Comparison of ENCODE assay signal across 12 mouse cellular contexts in the genomic region with DNA sequence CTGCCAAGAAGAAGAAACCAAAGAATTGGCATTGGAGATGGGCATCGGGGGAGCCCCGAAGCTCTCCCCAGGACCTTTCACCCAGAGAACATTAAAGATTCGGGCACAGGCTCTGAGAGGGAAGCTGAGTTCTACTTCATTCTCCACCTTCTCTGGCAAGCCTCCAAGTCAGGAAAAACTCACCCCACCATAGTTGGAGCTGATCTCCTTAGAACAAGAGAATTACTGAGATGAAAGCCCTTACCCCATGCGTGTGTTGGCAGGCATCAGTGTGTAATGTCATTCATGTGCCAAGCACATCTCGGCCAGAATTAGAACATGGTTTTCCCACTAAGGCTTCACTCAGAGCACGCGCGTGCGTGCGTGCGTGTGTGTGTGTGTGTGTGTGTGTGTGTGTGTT. TPM values are rescaled to one million over a fixed set of nuclear protein-coding genes. Genes with fewer than 3 reads are reported as not detected.
DNase-seq lines count a peak whose midpoint lies in the region; ATAC-seq lines count a peak whose summit lies in the region.
"Had no signal": no experiment of that assay in that cellular context is flagged by ENCODE, and none has a peak within 500 bp of the region (broad histone marks: within the 10 kb centered on the region; RNA-seq: fewer than 3 reads in every experiment).

No protein-coding gene starts in this region.

- no peak for DNase-seq in frontal cortex, postnatal 25 days (ENCODE audit: low spot score in 2 of 2)
- DNase-seq in layer of hippocampus, adult 11-12 months (ENCODE audit: low spot score), result peak; percentile 50
- no peak for DNase-seq in layer of hippocampus, adult 9-10 months (ENCODE audit: low spot score)
- DNase-seq in fat pad, adult 2 months (ENCODE audit: extremely low read depth, low read depth, low spot score), result peak; percentile 86
- DNase-seq in lung, postnatal 14 days, result peak; percentile 39
- DNase-seq in thymus, adult 18-20 months, result no peak
- DNase-seq: liver, postnatal 0 days; thymus, postnatal 36 days had no signal

- ATAC-seq in frontal cortex, adult (ENCODE audit: low TSS enrichment), result peak; percentile 26; the same call in 1 of the 2 replicates
- no peak for ATAC-seq in megakaryocyte progenitor cell, adult 5-6 weeks (replicated peaks; ENCODE audit: poor library complexity)
- ATAC-seq: liver, postnatal 0 days had no signal

RNA-seq across cellular contexts. Expression of a gene that starts 7.0 kb away (rescaled TPM):
- total RNA-seq in megakaryocyte progenitor cell, adult 5-6 weeks (2015), result not detected in 2 replicates
- total RNA-seq in megakaryocyte progenitor cell, adult 5-6 weeks (2017), result 0.12 TPM in 1 of 2 replicates, not detected in the other

RNA-seq across cellular contexts. Expression of a gene that starts 21.3 kb away (rescaled TPM):
- not detected in 2 replicates for total RNA-seq in megakaryocyte progenitor cell, adult 5-6 weeks (2015)
- not detected in 2 replicates for total RNA-seq in megakaryocyte progenitor cell, adult 5-6 weeks (2017)
- total RNA-seq: CH12.LX; hematopoietic stem cell, adult 5-6 weeks had no signal

RNA-seq across cellular contexts. Expression of a gene that starts 30.9 kb away (rescaled TPM):
- total RNA-seq in megakaryocyte progenitor cell, adult 5-6 weeks (2015), result 28.7 and 29.6 TPM in 2 replicates
- 23.3 and 28.1 TPM in 2 replicates for total RNA-seq in megakaryocyte progenitor cell, adult 5-6 weeks (2017)

RNA-seq across cellular contexts. Expression of a gene that starts 31.2 kb away (rescaled TPM):
- 18.7 and 26.8 TPM in 2 replicates for total RNA-seq in megakaryocyte progenitor cell, adult 5-6 weeks (2015)
- 14.3 and 16.2 TPM in 2 replicates for total RNA-seq in megakaryocyte progenitor cell, adult 5-6 weeks (2017)

Comparison
In these comparisons a context has a peak if more than half of its experiments do, and no peak if none do; other contexts are left out.
1. DNase-seq: peak in layer of hippocampus, adult 11-12 months (single experiment), fat pad, adult 2 months (single experiment) and lung, postnatal 14 days (single experiment); none in frontal cortex, postnatal 25 days (0 of 2), layer of hippocampus, adult 9-10 months (single experiment) and thymus, adult 18-20 months (0 of 2).